Mouse (Mus musculus) myocyte (in vitro differentiated cells): ENCODE results near the gene Tfeb.
A peak's percentile ranks its signal among the peaks of the same experiment; 100 is the strongest.

ENCODE experiments used
- E2F4 ChIP-seq: IDR thresholded peaks from one replicate; pipeline ENCODE4 v1.6.1; 2011; ENCODE audit warnings: mild to moderate bottlenecking, control low read depth, moderate library complexity; ENCODE audit not compliant: insufficient read depth
- MYOG ChIP-seq, 3 experiments: IDR thresholded peaks; one replicate each; pipeline ENCODE4 v1.6.1; 2011; ENCODE audit warnings: control low read depth in 2 of 3, low read depth in 2 of 3, mild to moderate bottlenecking in 2 of 3; ENCODE audit not compliant: insufficient read length in 2 of 3, control insufficient read depth in 1 of 3, insufficient read depth in 1 of 3
- POLR2A ChIP-seq: IDR thresholded peaks from one replicate; pipeline ENCODE4 v1.6.1; 2011; ENCODE audit warnings: low read depth, mild to moderate bottlenecking, control low read depth, moderate library complexity; ENCODE audit not compliant: insufficient read length
- SRF ChIP-seq: IDR thresholded peaks from one replicate; pipeline ENCODE4 v1.6.1; 2011; ENCODE audit warnings: low read depth; ENCODE audit not compliant: control insufficient read depth, insufficient read length
- USF1 ChIP-seq: IDR thresholded peaks from one replicate; pipeline ENCODE4 v1.6.1; 2011; ENCODE audit warnings: low read depth, mild to moderate bottlenecking, control low read depth, moderate library complexity

DNA sequence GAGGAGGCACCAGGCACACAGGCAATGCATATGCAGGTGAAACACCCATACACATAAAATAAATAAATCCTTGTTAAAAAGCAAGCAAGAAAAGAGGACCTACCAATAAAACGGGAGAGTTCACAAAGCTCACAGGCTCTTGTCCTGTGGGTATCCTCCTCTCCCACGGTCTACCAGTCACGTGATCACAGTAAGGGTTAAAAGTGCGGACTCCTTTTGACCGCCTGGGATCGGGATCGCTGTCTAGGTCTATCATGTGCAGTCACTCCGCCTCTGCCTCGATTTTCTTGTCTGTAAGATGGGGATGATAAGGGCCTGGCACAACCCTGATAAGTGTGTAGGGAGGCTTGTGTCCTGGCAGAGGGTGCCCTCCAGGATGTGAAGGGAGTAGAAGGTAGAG is 60.6 kb downstream of the Tfeb start:
- TF ChIP-seq SRF (no peak), USF1 (peak; percentile 41), MYOG (IDR thresholded peaks at IDR 0.05; ENCODE audit: control insufficient read depth in 1 of 3, insufficient read depth in 1 of 3, insufficient read length in 2 of 3, low read depth in 2 of 3) (no peak), E2F4 (no peak), POLR2A (no peak)
